Mouse (Mus musculus): ENCODE data around the gene Acbd4. TPM values are rescaled to one million over a fixed set of nuclear protein-coding genes. Genes with fewer than 3 reads are reported as not detected.

Acbd4 gene
- polyA plus RNA-seq, 1 experiment: 78.7 TPM

- TF ChIP-seq GATA1 (IDR thresholded peaks at IDR 0.05; ENCODE audit: low read length) (no peak), TAL1 (IDR thresholded peaks at IDR 0.05; ENCODE audit: low read length) (no peak)
- peaks cover 72% of the 10 kb centered on the region for H3K4me1 ChIP-seq (ENCODE audit: control insufficient read depth)
Measured at GRCm38 (mm10) chr11:103115163-103116007, 13.9 kb downstream of the Acbd4 start.

GRCm38 (mm10) chr11:103116008-103116818 lies 14.7 kb downstream of the Acbd4 start, which contains the start of gene Hexim1:
TSS of gene Hexim1 (plus strand) at chr11:103116231.
- TF ChIP-seq GATA1 (IDR thresholded peaks at IDR 0.05; ENCODE audit: low read length) (no peak), TAL1 (IDR thresholded peaks at IDR 0.05; ENCODE audit: low read length) (no peak)
- Histone ChIP-seq H3K9me3 (ENCODE audit: control insufficient read depth, low read length) (no peaks in the 10 kb centered on the region), H3K4me1 (ENCODE audit: control insufficient read depth) (peaks cover 70% of the 10 kb centered on the region), H3K4me3 (replicated peaks) (peak within 1 kb of the TSS; percentile 96), H3K27me3 (ENCODE audit: control insufficient read depth) (peaks cover 25% of the 10 kb centered on the region), H3K36me3 (ENCODE audit: control insufficient read depth) (peaks cover 38% of the 10 kb centered on the region)

More at GRCm38 (mm10) chr11:103115163-103116007, 13.9 kb downstream of the Acbd4 start:
- Histone ChIP-seq H3K27me3 (ENCODE audit: control insufficient read depth) (peaks cover 30% of the 10 kb centered on the region), H3K36me3 (ENCODE audit: control insufficient read depth) (peaks cover 46% of the 10 kb centered on the region), H3K9me3 (ENCODE audit: control insufficient read depth, low read length) (no peaks in the 10 kb centered on the region), H3K4me3 (replicated peaks) (peak overlapping the region; percentile 96)

- Histone ChIP-seq H3K36me3 (ENCODE audit: control insufficient read depth) (peaks cover 30% of the 10 kb centered on the region), H3K27me3 (ENCODE audit: control insufficient read depth) (peaks cover 16% of the 10 kb centered on the region), H3K9me3 (ENCODE audit: control insufficient read depth, low read length) (no peaks in the 10 kb centered on the region), H3K4me1 (ENCODE audit: control insufficient read depth) (peaks cover 62% of the 10 kb centered on the region), H3K4me3 (replicated peaks) (peak overlapping the region; percentile 96)
- TF ChIP-seq GATA1 (IDR thresholded peaks at IDR 0.05; ENCODE audit: low read length): no peak
- TF ChIP-seq TAL1 (IDR thresholded peaks at IDR 0.05; ENCODE audit: low read length): no peak
Measured at GRCm38 (mm10) chr11:103116959-103117590, 15.6 kb downstream of the Acbd4 start.

GRCm38 (mm10) chr11:103117591-103118009 lies 16.1 kb downstream of the Acbd4 start:
- Histone ChIP-seq H3K4me3 (replicated peaks) (peak overlapping the region; percentile 96), H3K9me3 (ENCODE audit: control insufficient read depth, low read length) (no peaks in the 10 kb centered on the region), H3K27me3 (ENCODE audit: control insufficient read depth) (peaks cover 11% of the 10 kb centered on the region), H3K4me1 (ENCODE audit: control insufficient read depth) (peaks cover 56% of the 10 kb centered on the region), H3K36me3 (ENCODE audit: control insufficient read depth) (peaks cover 24% of the 10 kb centered on the region)
- TF ChIP-seq GATA1 (IDR thresholded peaks at IDR 0.05; ENCODE audit: low read length) (no peak), TAL1 (IDR thresholded peaks at IDR 0.05; ENCODE audit: low read length) (no peak)

- TF ChIP-seq TAL1 (IDR thresholded peaks at IDR 0.05; ENCODE audit: low read length): no peak
- TF ChIP-seq GATA1 (IDR thresholded peaks at IDR 0.05; ENCODE audit: low read length): no peak
- Histone ChIP-seq H3K4me3 (replicated peaks) (peak overlapping the region; percentile 96), H3K9me3 (ENCODE audit: control insufficient read depth, low read length) (no peaks in the 10 kb centered on the region), H3K27me3 (ENCODE audit: control insufficient read depth) (peaks cover 4% of the 10 kb centered on the region), H3K36me3 (ENCODE audit: control insufficient read depth) (peaks cover 12% of the 10 kb centered on the region), H3K4me1 (ENCODE audit: control insufficient read depth) (peaks cover 45% of the 10 kb centered on the region)
Measured at GRCm38 (mm10) chr11:103118866-103119265, 17.4 kb downstream of the Acbd4 start.

GRCm38 (mm10) chr11:103119609-103120008 lies 18.1 kb downstream of the Acbd4 start:
- H3K36me3 ChIP-seq (ENCODE audit: control insufficient read depth): peaks cover 12% of the 10 kb centered on the region
- H3K9me3 ChIP-seq (ENCODE audit: control insufficient read depth, low read length): no peaks in the 10 kb centered on the region
- TF ChIP-seq GATA1 (IDR thresholded peaks at IDR 0.05; ENCODE audit: low read length) (no peak), TAL1 (IDR thresholded peaks at IDR 0.05; ENCODE audit: low read length) (no peak)
- peaks cover 4% of the 10 kb centered on the region for H3K27me3 ChIP-seq (ENCODE audit: control insufficient read depth)
- H3K4me3 ChIP-seq (replicated peaks): no peak overlapping the region
- H3K4me1 ChIP-seq (ENCODE audit: control insufficient read depth): peaks cover 38% of the 10 kb centered on the region

- Histone ChIP-seq H3K36me3 (ENCODE audit: control insufficient read depth) (peaks cover 12% of the 10 kb centered on the region), H3K9me3 (ENCODE audit: control insufficient read depth, low read length) (no peaks in the 10 kb centered on the region), H3K4me3 (replicated peaks) (no peak overlapping the region), H3K27me3 (ENCODE audit: control insufficient read depth) (peaks cover 4% of the 10 kb centered on the region), H3K4me1 (ENCODE audit: control insufficient read depth) (peaks cover 32% of the 10 kb centered on the region)
- TF ChIP-seq TAL1 (IDR thresholded peaks at IDR 0.05; ENCODE audit: low read length) (no peak), GATA1 (IDR thresholded peaks at IDR 0.05; ENCODE audit: low read length) (no peak)
Measured at GRCm38 (mm10) chr11:103120315-103120714, 18.8 kb downstream of the Acbd4 start.

- peaks cover 58% of the 10 kb centered on the region for H3K4me1 ChIP-seq (ENCODE audit: control insufficient read depth)
Measured at GRCm38 (mm10) chr11:103131701-103132575, 30.5 kb downstream of the Acbd4 start, which contains the start of gene Hexim2. TSS of gene Hexim2 (plus strand) at chr11:103132429.

More at GRCm38 (mm10) chr11:103131701-103132575, 30.5 kb downstream of the Acbd4 start, which contains the start of gene Hexim2:
- Histone ChIP-seq H3K9me3 (ENCODE audit: control insufficient read depth, low read length) (no peaks in the 10 kb centered on the region), H3K27me3 (ENCODE audit: control insufficient read depth) (no peaks in the 10 kb centered on the region), H3K4me3 (replicated peaks) (peak within 1 kb of the TSS; percentile 79), H3K36me3 (ENCODE audit: control insufficient read depth) (peaks cover 32% of the 10 kb centered on the region)
- no peak for TF ChIP-seq TAL1 (IDR thresholded peaks at IDR 0.05; ENCODE audit: low read length)
- TF ChIP-seq GATA1 (IDR thresholded peaks at IDR 0.05; ENCODE audit: low read length): no peak
